Comparison of ENCODE assay signal across 8 mouse cellular contexts in the genomic region with DNA sequence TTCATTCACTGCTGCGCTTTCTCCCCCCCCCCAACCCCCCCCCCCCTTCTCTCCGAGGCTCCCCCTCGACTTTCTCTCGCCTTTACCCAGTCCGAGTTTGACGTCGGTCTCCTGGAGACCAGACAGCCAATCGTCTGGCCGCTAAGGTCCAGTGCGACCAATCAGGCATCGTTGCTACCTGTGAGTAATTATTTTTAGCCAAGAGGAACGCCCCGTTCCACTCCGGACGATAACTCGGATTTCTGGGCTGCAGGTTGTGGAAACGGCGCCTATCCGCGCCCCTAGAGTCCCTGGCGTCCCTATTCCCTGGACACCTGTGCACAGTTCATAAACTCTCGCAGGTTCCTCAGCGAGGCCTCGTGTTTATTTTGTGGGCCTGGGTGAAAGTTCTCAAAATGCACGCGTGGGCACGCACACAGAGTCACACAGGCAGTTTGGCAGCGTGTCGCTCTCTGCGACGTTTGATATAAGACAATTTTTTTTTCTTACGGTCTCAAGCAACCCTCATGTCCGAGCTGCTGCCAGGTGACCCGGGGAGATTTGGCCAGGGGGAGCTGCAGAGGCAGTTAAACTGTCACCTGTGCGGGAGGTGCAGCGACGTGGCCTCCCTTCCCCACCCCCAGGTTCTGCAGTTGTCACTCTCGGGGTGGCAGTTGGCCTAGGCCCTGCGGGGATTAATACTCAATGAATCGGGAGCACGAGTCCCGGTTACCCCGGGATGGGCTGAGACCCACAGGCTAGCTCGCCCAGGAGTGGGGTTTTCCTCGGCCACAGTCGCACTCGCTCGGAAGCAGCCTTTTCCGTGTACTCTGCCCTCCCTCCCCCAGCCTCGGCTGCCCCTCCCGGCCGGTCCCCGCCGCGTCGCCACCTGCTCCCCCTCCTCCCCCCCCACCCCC. TPM values are rescaled to one million over a fixed set of nuclear protein-coding genes. Genes with fewer than 3 reads are reported as not detected.
DNase-seq lines count a peak whose midpoint lies in the region; ATAC-seq lines count a peak whose summit lies in the region.

No protein-coding gene starts in this region.

- H3K9ac ChIP-seq in intestine, embryonic 14.5 days (ENCODE audit: low read length) = peak overlapping the region; percentile 65

- peaks cover 7% of the 10 kb centered on the region for H3K4me1 ChIP-seq in intestine, embryonic 14.5 days (replicated peaks; ENCODE audit: control insufficient read depth, insufficient read depth, low read length)

- no peaks in the 10 kb centered on the region for H3K27me3 ChIP-seq in intestine, embryonic 14.5 days (replicated peaks; ENCODE audit: control insufficient read depth, insufficient read depth, low read length)

- peak; percentile 97 for DNase-seq in adipocyte (ENCODE audit: low spot score)
- peak; percentile 98 for DNase-seq in embryo, embryonic 10 days (ENCODE audit: low spot score)
- DNase-seq in gastrocnemius, postnatal 14 days = peak; percentile 86
- DNase-seq in intestine, embryonic 14.5 days (ENCODE audit: low spot score) = peak; percentile 91
- peak; percentile 92 to 96 for DNase-seq in left cerebral cortex, postnatal 14 days (ENCODE audit: low spot score in 2 of 2)
- peak; percentile 97 for DNase-seq in mesoderm, embryonic 11.5 days (ENCODE audit: low read depth, low spot score)
- DNase-seq in right cerebral cortex, postnatal 36 days (ENCODE audit: low spot score in 2 of 2) = peak; percentile 94 to 95
- peak; percentile 93 for DNase-seq in yolk sac, embryonic 10.5 days (ENCODE audit: low spot score)

- H3K9me3 ChIP-seq in intestine, embryonic 14.5 days (ENCODE audit: control insufficient read depth, low read length) = no peaks in the 10 kb centered on the region

- peaks cover 13% of the 10 kb centered on the region for H3K36me3 ChIP-seq in intestine, embryonic 14.5 days (ENCODE audit: control insufficient read depth, insufficient read depth, low read length)

- peak overlapping the region; percentile 67 for H3K4me3 ChIP-seq in intestine, embryonic 14.5 days (ENCODE audit: low read depth, low read length)

- intact Hi-C loops in gastrocnemius, postnatal 14 days (cut with DNase I; ENCODE audit: low total_unique reads) = loop anchor here (5.0 kb wide), 1 partner anchor 73 kb away; no protein-coding TSS in a partner anchor
- intact Hi-C loops in left cerebral cortex, postnatal 14 days (cut with DNase I) = loop anchor here (1.0 to 5.0 kb wide), 4 partner anchors 50 to 163 kb away; no protein-coding TSS in a partner anchor

- WGBS in intestine, embryonic 14.5 days = under 1% methylated on average over 47 of the region's 56 CpGs

- ATAC-seq in intestine, embryonic 14.5 days (replicated peaks; ENCODE audit: low FRiP score, low TSS enrichment, low read depth) = peak; percentile 83

- peak overlapping the region; percentile 100 for H3K4me2 ChIP-seq in intestine, embryonic 14.5 days (ENCODE audit: low read length)

- peak overlapping the region; percentile 93 for H3K27ac ChIP-seq in intestine, embryonic 14.5 days (ENCODE audit: low read depth)

RNA-seq across cellular contexts. Expression of a gene that starts 0.8 kb away (rescaled TPM):
- total RNA-seq in gastrocnemius, postnatal 14 days (2021) = 100 to 1,000 TPM; 133 to 139 TPM
- polyA plus RNA-seq in intestine, embryonic 14.5 days (2014; fragmentation: Nextera tagmentation; extraction: Ambion mirVana) = 16.7 and 24.1 TPM in 2 replicates
- total RNA-seq in left cerebral cortex, postnatal 14 days (2021) = 10 to 100 TPM; 33.7 to 37.3 TPM

RNA-seq across cellular contexts. Expression of a gene that starts 35.4 kb away (rescaled TPM):
- total RNA-seq in gastrocnemius, postnatal 14 days (2021) = 1 to 10 TPM; 2.7 to 2.9 TPM
- polyA plus RNA-seq in intestine, embryonic 14.5 days (2014; fragmentation: Nextera tagmentation; extraction: Ambion mirVana) = 1.3 and 1.7 TPM in 2 replicates
- total RNA-seq in left cerebral cortex, postnatal 14 days (2021) = 1 to 10 TPM; 1.4 to 1.8 TPM

Comparison
In these comparisons a context has a peak if more than half of its experiments do, and no peak if none do; other contexts are left out.
1. Peak in every context shown above with its lines: DNase-seq, ATAC-seq, H3K4me3 ChIP-seq and H3K27ac ChIP-seq.